Mouse (Mus musculus): ENCODE measurements around the gene Lsm4.

The Lsm4 gene

DNA sequence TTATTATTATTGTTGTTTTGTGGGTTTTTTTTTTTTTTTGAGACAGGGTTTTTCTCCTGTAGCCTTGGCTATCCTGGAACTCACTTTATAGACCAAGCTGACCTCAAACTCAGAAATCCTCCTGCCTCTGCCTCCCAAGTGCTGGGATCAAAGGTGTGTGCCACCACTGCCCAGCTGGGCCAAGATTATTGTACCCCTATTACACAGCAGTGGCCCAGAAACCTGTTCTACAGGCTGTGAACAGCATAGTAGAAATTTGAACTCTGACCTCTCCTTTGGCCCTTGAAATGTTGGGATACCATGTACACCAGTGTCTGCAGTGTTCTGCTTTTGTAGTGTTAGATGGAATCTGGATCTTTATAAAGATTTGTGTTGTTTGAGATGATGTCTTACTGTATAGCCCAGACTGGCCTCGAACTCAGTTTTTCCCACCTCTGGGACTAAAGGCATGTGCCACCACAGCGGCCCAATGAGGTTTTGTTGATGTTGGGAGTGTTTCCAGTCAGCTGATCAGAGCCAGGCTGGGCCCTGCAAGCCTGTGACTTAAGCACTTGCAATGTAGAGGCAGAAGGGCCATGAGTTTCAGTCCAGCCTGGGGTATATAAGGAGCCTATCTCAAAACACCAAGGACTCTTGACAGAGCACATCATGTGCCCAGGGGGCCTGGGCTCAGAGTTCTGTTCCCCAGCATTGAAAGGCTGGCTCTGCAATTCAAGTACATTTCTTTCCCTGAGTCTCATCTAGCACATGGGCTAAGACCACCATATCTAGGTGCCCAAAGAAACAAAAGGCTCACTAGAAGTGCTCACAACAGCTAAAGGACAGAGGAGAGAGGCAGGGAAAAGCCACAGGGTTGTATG, 29.2 kb downstream of the Lsm4 start:
- DNase-seq, result no peak

GRCm38 (mm10) chr8:70702842-70703182, 29.8 kb downstream of the Lsm4 start:
- no peak for DNase-seq

- DNase-seq, result no peak
These were observed 30.2 kb downstream of the Lsm4 start, which contains the start of gene Iqcn for GRCm38 (mm10) chr8:70703287-70703686. Gene Iqcn, plus strand, starts transcription at chr8:70703457.

GRCm38 (mm10) chr8:70708281-70708680, 35.2 kb downstream of the Lsm4 start:
- no peak for DNase-seq

DNA sequence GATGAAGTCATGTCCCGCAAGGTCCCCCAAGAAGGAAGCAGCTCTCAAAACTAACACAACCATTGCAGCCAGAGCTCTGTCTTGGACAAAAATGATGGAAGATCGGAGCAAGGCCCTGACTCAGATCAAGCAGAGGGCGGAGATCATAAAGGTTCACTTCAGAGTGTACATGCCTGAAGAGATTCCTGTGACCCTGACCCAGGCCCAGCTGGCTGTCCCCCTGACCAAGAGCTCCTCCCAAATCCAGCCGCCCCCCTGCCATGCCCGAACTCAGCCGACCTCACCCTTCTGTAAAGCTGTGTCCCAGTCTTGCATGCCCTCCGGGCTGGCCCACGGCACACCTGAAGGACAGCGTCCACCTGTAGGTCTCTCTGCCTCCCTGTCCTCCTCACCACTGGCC, 36.7 kb downstream of the Lsm4 start:
- DNase-seq, result no peak

DNA sequence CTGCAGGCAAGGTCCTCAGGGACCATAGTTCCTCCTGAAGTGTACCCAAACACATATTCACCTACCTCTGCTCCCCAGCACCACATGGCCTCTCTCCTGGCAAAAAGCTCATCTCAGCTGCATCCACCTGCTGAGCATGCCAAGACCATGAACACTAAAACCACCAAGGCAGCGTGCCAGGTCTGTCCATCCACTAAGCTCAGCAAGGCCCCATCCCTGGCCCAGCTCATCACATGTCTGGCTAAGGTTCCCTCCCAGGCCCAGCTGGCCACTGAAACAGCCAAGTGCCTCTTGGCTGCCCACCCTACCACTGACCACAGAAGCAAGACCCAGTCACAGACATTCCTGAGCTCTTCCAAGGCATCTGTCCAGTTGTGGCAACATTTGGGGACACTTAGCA, 37.2 kb downstream of the Lsm4 start:
- no peak for DNase-seq

- DNase-seq, result no peak
These were observed 38.0 kb downstream of the Lsm4 start for GRCm38 (mm10) chr8:70711041-70711440.

- no peak for DNase-seq
These were observed 40.9 kb downstream of the Lsm4 start for GRCm38 (mm10) chr8:70713991-70714390.

- no peak for DNase-seq
These were observed 42.0 kb downstream of the Lsm4 start for GRCm38 (mm10) chr8:70715086-70715485.

- DNase-seq, result no peak
These were observed 43.7 kb downstream of the Lsm4 start for GRCm38 (mm10) chr8:70716521-70717400.

DNA sequence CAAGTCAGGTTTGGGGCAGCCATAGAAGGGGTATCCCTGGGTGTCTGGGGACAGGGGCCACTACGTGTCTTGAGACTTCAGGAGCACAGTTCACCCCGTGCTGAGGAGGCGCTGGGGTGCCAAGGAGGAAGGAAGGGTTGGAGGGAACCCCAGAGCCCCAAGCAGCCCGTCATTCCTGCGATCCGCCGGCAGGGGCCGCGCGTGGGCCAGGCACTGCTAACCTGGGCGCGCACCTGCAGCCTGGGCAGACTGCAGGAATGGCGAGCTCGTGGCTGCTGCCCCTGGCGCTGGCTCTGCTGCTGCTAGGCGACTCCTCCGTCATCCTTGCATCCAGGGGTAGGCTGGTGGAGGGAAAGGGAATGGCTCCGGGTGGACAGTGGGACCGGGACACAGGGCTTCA, 45.2 kb downstream of the Lsm4 start, which contains the start of gene Gm3336:
Gm3336 (plus strand) TSS at position 247 of the 400 bp plus-strand sequence.
- DNase-seq, result peak; percentile 66

DNA sequence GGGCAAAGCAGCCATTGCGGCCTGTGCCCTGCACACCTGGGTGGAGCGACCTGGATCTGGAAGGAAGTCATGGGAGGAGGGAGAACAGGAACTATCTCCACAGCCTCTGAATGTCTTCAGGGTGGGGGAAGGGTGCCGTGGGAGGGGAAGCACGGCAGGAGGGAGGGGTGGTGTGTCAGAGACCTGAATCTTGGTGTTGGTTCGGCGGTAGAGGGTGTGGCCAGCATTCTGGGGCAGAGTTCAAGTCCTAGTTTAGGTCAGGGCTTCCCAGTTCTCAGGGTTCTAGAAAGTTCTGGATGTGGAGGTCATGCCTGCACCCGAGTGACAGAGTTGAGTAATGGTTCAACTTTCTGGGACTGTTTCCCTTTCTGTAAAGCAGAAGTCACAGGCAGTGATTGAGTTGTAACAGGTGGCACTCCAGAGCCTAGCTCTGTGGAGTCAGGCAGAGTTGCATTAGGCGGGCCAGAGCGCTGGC, 46.8 kb downstream of the Lsm4 start:
- no peak for DNase-seq

DNA sequence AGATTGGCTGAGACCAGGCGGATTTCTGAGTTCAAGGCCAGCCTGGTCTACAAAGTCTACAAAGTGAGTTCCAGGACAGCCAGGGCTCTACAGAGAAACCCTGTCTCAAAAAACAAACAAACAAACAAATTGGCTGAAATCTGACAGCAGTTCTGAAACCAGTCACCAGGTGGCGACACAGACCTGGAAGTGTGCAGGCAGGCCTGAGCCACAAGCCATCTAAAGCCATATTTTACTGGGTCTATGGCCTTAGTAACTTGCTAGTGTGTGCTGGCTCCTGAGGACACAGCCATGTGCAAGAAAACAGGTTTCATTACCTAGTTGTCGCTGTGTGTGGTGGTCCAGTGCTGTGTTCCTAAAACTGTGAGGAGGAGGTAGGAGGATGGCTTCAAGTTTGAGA, 47.7 kb downstream of the Lsm4 start:
- DNase-seq, result peak; percentile 62

DNA sequence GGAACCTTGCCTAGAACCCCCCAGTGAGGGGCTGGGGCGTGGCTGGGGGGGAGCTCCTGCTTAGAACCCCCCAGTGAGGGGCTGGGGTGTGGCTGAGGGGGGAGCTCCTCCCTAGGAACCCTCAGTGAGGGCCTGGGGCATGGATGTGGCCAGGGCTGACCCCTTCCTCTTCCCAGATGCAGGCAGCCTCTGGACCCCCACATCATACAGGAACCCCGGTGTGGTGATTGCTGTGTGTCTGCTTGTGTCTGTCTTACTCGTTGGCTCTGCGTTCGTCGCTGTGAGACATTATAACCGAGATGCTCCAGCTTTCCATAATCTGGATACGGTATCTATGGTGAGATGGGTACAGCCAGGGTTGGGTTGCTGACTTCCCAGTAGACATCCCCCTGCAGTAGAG, 48.6 kb downstream of the Lsm4 start:
- DNase-seq, result no peak

DNA sequence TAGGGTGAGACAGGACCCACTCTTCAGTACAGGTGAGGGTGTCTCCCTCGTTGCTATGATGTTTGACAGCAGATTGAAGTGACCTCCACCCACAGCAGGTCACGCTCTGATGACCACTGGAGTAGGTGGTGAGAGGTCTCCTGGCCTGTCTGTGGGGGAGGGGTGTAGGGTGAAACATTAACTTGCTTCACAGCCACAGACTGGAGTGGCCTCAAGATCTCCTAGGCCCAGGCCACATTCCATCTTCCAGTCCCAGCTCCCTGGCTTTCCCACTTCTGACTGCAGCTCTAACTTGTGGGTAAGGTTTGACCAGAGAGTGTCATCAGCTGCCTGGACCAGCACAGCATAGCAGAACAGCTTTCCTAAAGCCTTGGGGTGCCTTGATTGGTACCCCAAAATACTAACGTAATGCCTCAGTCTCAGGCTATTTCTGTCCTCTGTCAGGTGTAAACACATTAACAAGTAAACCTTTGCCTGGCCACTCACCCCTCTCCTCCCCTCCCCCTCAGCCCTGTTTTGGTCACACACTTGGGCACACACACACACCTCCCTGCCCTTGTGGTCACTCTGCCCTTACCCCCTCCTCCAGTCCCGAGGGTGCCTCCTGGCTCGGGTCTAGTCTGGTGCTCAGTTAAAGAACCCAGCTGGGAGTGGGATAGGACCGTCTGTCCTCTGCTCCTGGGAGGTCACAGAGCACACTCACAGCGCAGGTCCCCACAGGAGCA, 50.6 kb downstream of the Lsm4 start, which contains the start of gene Pde4c:
Pde4c (plus strand) TSS at position 235 of the 725 bp plus-strand sequence.
- DNase-seq, result no peak

GRCm38 (mm10) chr8:70724216-70724615, 51.2 kb downstream of the Lsm4 start:
- no peak for DNase-seq

DNA sequence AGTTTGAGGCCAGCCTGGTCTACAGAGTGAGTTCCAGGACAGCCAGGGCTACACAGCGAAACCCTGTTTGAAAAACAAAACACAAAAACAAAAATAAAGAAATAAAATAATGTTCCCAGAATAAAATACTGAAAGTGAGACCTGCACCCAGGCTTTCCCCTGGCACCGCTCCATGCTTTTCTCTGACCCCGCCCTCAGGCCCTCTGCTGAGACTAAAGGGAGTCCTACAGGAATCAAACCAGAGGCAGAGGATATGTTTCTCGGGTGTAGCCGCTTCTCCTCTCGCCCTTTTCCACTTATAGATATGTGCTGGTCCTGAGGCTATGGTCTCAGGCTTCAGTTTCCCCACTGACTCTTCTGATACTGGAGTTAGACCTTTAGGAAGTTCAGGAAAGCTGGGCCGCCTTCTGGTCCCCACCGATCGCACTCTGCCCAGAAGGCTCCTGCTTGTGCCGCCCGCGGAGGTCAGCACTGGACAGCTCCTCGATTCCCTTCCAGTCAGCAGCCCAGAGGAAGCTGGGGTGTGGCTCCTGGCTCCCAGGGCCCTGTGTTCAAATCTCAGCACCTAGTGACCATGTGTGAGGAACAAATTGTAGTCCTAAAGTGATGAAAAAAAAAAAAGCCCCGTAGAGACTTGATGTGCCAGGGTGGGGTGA, 52.9 kb downstream of the Lsm4 start:
- DNase-seq, result no peak

- DNase-seq, result no peak
These were observed 53.7 kb downstream of the Lsm4 start for GRCm38 (mm10) chr8:70726721-70727120.

Data from right cerebral cortex, postnatal 25 days (tissue).